Mouse (Mus musculus) mouse embryonic stem cell (cell line): ENCODE results near the gene Cenpa.
"Not testable (repeated sequence)": the region's sequence is repeated elsewhere in the genome, so short reads cannot be mapped to it uniquely, and the experiment has no call there.

Experiments
- in situ Hi-C, 2 experiments: fragments of 300-500 bp; cut with MboI; formaldehyde crosslinking; loops; 1 replicate in 1 of 2; 3 replicates in 1 of 2; pipeline ENCODE4 v1.14.3; 2019 to 2020; ENCODE audit warnings: low sequenced_read_pairs in 2 of 2, low pct_unique_long_range_greater_than_20kb in 1 of 2, mixed read lengths in 1 of 2; ENCODE audit not compliant: unreplicated experiment in 1 of 2

Gene Cenpa

GRCm38 (mm10) chr5:30668637-30669495 lies 2.3 kb downstream of the Cenpa start:
- in situ Hi-C loops, result no loop called here

- in situ Hi-C loops, result no loop called here
These were observed 2.9 kb downstream of the Cenpa start for GRCm38 (mm10) chr5:30669496-30669830.

- in situ Hi-C loops, result no loop called here
These were observed 3.5 kb downstream of the Cenpa start for GRCm38 (mm10) chr5:30670091-30670490.

GRCm38 (mm10) chr5:30674001-30674400 lies 7.4 kb downstream of the Cenpa start:
- in situ Hi-C loops, result no loop called here

GRCm38 (mm10) chr5:30676800-30677199 lies 10.2 kb downstream of the Cenpa start:
- in situ Hi-C loops, result no loop called here

GRCm38 (mm10) chr5:30678069-30678468 lies 11.5 kb downstream of the Cenpa start:
- in situ Hi-C loops, result not testable (repeated sequence)

GRCm38 (mm10) chr5:30678722-30679296 lies 12.2 kb downstream of the Cenpa start:
- in situ Hi-C loops, result no loop called here

GRCm38 (mm10) chr5:30679593-30679992 lies 13.0 kb downstream of the Cenpa start:
- in situ Hi-C loops, result no loop called here

GRCm38 (mm10) chr5:30681970-30682369 lies 15.4 kb downstream of the Cenpa start:
- in situ Hi-C loops, result no loop called here

- in situ Hi-C loops, result no loop called here
These were observed 16.5 kb downstream of the Cenpa start for GRCm38 (mm10) chr5:30682967-30683600.

GRCm38 (mm10) chr5:30683993-30684392 lies 17.4 kb downstream of the Cenpa start:
- in situ Hi-C loops, result no loop called here

- in situ Hi-C loops, result no loop called here
These were observed 20.2 kb downstream of the Cenpa start for GRCm38 (mm10) chr5:30686781-30687180.

- in situ Hi-C loops, result loop anchor here in 1 of 2 experiments (10.0 kb wide), 1 partner anchor 74 kb away; no protein-coding TSS in a partner anchor
These were observed 33.9 kb downstream of the Cenpa start for GRCm38 (mm10) chr5:30700361-30701000.

- in situ Hi-C loops, result loop anchor here in 1 of 2 experiments (10.0 kb wide), 1 partner anchor 73 kb away; no protein-coding TSS in a partner anchor
These were observed 34.8 kb downstream of the Cenpa start for GRCm38 (mm10) chr5:30701373-30701772.

GRCm38 (mm10) chr5:30701866-30702265 lies 35.3 kb downstream of the Cenpa start:
- in situ Hi-C loops, result loop anchor here in 1 of 2 experiments (10.0 kb wide), 1 partner anchor 73 kb away; no protein-coding TSS in a partner anchor

- in situ Hi-C loops, result loop anchor here (5.0 to 10.0 kb wide), 2 partner anchors 65 to 67 kb away; no protein-coding TSS in a partner anchor
These were observed 43.3 kb downstream of the Cenpa start for GRCm38 (mm10) chr5:30709744-30710383.

- in situ Hi-C loops, result loop anchor here in 1 of 2 experiments (5.0 kb wide), 1 partner anchor 67 kb away; no protein-coding TSS in a partner anchor
These were observed 43.9 kb downstream of the Cenpa start for GRCm38 (mm10) chr5:30710486-30710885.
